Mouse (Mus musculus): ENCODE results near the gene E130309D02Rik.

GRCm38 (mm10) chr5:143314183-143314729 lies 904 bp downstream of the E130309D02Rik start:
- TF ChIP-seq CTCF (conservative IDR thresholded peaks at IDR 0.05; ENCODE audit: insufficient read depth, insufficient read length, low read depth, low read length) (no peak), POLR2A (IDR thresholded peaks at IDR 0.05; ENCODE audit: low read depth, low read length) (no peak)

All from kidney, adult 2 months (tissue).